Mouse (Mus musculus): ENCODE results near the gene Sf3b5. TPM values are rescaled to one million over a fixed set of nuclear protein-coding genes. Genes with fewer than 3 reads are reported as not detected.
"Not testable (repeated sequence)": the region's sequence is repeated elsewhere in the genome, so short reads cannot be mapped to it uniquely, and the experiment has no call there.

The Sf3b5 gene
- total RNA-seq, 2 experiments from 2014 or later, result 7.3 to 10.0 TPM

GRCm38 (mm10) chr10:13007876-13008736, 3.0 kb downstream of the Sf3b5 start:
- peak; percentile 93 to 95 for DNase-seq

GRCm38 (mm10) chr10:13008737-13009121, 3.6 kb downstream of the Sf3b5 start:
- DNase-seq, result no peak

DNA sequence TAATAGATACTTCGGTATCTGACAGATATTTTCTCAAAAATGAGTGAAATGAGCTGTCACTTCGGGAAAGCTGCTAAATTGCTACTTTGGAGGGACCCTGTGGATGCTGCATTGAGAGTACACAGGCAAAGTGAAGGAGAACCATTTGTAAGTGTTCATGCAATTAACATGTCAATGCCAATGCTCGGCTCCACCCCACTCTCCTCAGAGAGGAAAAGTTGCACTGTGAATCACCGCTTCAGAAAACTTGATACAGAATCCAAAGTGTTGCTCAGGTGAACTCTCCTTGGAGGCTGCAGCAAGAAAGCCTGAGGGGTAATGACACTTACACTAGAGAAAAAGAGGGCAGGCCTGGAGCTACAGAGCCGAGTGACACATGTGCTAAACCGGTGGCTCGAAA, 8.9 kb downstream of the Sf3b5 start:
- no peak for DNase-seq

DNA sequence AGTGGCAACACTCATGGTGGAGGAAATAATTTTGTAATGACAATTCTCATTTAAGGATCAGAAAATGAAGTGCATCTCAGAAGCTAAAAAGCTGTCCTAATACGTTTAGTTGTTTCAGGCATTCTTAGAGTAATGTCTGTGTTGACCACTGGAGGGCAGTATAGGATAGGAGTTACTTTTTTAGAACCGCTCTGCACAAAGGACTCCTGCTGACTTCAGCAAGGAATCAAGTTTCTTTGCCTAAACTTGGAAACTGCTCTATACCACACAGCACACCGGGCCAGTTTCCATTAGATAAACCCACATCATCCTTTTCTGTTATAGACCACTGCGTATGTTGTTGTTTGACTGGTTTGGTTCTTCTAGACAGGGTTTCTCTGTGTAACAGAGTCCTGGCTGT, 11.4 kb downstream of the Sf3b5 start:
- DNase-seq, result peak; percentile 9 to 46

- DNase-seq, result no peak
Measured at GRCm38 (mm10) chr10:13018510-13018909, 13.4 kb downstream of the Sf3b5 start.

GRCm38 (mm10) chr10:13019026-13019425, 13.9 kb downstream of the Sf3b5 start:
- no peak for DNase-seq

DNA sequence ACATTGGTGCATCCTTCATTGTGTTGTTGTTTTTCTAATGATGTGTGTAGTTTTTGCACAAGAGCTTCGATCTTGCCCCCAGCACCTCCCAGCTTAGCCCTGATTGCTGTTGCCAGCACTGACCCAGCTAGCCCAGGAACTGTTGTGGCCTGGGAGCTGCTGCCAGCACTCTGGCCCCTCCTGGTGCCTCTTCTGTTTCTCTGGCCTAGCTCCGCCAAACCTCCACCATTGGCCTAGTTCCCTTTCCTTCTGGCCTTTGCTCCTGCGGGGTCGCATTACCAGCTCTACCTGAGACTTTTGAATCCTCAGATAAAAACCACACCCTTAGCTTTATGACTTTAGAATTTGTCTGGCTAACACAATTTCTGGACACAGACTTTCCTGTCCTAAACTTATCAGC, 17.0 kb downstream of the Sf3b5 start:
- DNase-seq, result no peak

GRCm38 (mm10) chr10:13023985-13024384, 18.8 kb downstream of the Sf3b5 start:
- DNase-seq, result not testable (repeated sequence)

GRCm38 (mm10) chr10:13027702-13028101, 22.6 kb downstream of the Sf3b5 start:
- DNase-seq, result no peak

GRCm38 (mm10) chr10:13028215-13028614, 23.1 kb downstream of the Sf3b5 start:
- DNase-seq, result no peak

- DNase-seq, result no peak
Measured at GRCm38 (mm10) chr10:13029416-13029815, 24.3 kb downstream of the Sf3b5 start.

- DNase-seq, result no peak
Measured at GRCm38 (mm10) chr10:13035270-13035669, 30.1 kb downstream of the Sf3b5 start.

DNA sequence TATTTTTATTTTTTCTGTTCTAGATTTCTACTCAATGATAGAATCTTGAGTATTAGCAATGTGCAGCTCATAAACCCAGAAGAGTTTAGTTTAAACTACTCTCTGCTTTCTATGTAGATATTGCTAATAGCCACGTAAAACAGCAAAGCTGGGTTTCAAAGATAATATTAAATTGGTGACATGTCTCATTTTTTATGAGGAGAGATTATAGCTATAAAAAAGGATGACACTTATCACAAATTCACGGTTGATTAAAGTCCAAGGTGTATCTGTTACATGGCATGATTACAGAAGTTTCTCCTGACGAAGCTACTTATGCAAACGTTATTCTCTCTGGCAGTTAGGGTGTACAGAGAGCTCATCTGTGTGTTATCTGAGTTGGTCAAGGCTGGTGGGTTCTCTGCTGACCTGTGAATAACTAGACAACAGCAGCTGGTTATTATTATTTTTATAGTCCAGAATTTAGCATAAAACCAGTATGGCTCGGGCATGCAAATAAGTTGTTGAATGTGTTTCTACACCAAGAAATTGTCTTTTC, 34.6 kb downstream of the Sf3b5 start:
- no peak for DNase-seq

- DNase-seq, result peak; percentile 72 to 77
Measured at GRCm38 (mm10) chr10:13044659-13045058, 39.5 kb downstream of the Sf3b5 start.

DNA sequence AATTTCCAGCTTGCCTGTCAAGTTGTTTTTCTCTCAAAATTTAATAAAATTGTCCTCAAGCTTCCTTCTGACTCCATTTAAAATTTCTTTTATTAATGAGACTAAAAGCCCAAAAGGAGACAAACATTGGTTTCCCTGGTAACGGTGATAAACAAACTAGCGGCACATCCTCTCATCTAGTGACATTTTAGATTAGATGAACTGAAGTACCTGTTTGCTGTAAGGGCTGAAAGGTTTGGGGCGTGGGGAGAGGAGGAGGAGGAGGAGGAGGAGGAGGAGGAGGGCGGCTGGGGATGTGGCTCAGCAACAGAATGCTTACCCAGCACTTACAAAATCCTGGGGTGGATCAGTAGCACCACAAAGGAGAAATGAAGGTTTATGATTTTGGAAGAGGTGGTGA, 42.7 kb downstream of the Sf3b5 start:
- DNase-seq, result no peak

DNA sequence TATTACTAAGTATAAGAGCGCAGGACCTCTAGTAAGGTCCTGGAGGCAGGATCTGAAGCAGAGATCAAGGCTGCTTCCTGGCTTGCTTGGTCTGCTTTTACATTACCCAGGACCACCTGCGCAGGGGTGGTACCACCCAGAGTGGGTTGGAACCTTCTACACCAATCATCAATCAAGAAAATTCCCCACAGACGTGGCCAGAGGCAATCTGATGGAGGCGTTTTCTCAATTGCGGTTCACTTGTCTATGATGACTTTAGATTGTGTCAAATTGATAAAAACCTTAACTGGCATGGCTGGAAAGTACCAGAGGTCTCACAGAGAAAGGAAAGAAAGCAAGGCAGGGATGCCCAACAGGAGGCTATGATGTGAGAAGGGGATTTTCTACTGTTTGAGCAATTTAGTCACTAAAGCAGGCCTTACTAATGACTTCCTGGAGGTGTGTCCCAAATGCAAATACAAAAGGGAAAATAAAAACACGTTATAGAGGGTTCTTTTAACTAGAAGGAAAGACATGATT, 51.8 kb downstream of the Sf3b5 start:
- DNase-seq, result no peak

Other genes starting within 250 kb of the Sf3b5 start
- gene Utrn, start 136.0 kb upstream of the Sf3b5 start, total RNA-seq (2021), result 10 to 100 TPM; 34.0 to 35.6 TPM
- under 1 TPM; 0.15 to 0.23 TPM for gene Stx11, start 41.0 kb upstream of the Sf3b5 start, total RNA-seq (2021)
- gene Plagl1, start 55.2 kb downstream of the Sf3b5 start, total RNA-seq (2021), result 10 to 100 TPM; 23.7 to 26.6 TPM
- not detected for gene Zc2hc1b, start 172.7 kb downstream of the Sf3b5 start, total RNA-seq (2021)
- gene Ltv1, start 187.8 kb downstream of the Sf3b5 start, total RNA-seq (2021), result 10 to 100 TPM; 22.4 to 24.0 TPM